Mouse (Mus musculus): Measurements from ENCODE around the gene Unc13d. TPM values are rescaled to one million over a fixed set of nuclear protein-coding genes. Genes with fewer than 3 reads are reported as not detected.
"Not testable (repeated sequence)": the region's sequence is repeated elsewhere in the genome, so short reads cannot be mapped to it uniquely, and the experiment has no call there.

Gene Unc13d
- polyA plus RNA-seq, 1 experiment, result 18.2 TPM

GRCm38 (mm10) chr11:116093771-116094565 is 16.2 kb upstream of the Unc13d start:
- no peak overlapping the region for H3K4me3 ChIP-seq (replicated peaks)
- no peaks in the 10 kb centered on the region for H3K27me3 ChIP-seq (ENCODE audit: control insufficient read depth)
- TF ChIP-seq GATA1 (IDR thresholded peaks at IDR 0.05; ENCODE audit: low read length) (no peak), TAL1 (IDR thresholded peaks at IDR 0.05; ENCODE audit: low read length) (no peak)
- no peaks in the 10 kb centered on the region for H3K36me3 ChIP-seq (ENCODE audit: control insufficient read depth)
- peaks cover 16% of the 10 kb centered on the region for H3K4me1 ChIP-seq (ENCODE audit: control insufficient read depth)
- H3K9me3 ChIP-seq (ENCODE audit: control insufficient read depth, low read length), result peaks cover 6% of the 10 kb centered on the region

- not testable (repeated sequence) for H3K27me3 ChIP-seq (ENCODE audit: control insufficient read depth); H3K36me3 ChIP-seq (ENCODE audit: control insufficient read depth); H3K4me3 ChIP-seq (replicated peaks); H3K9me3 ChIP-seq (ENCODE audit: control insufficient read depth, low read length)
- H3K4me1 ChIP-seq (ENCODE audit: control insufficient read depth), result peaks cover 24% of the 10 kb centered on the region
Measured at GRCm38 (mm10) chr11:116092959-116093358, 15.2 kb upstream of the Unc13d start.

GRCm38 (mm10) chr11:116091591-116091990 is 13.8 kb upstream of the Unc13d start:
- Histone ChIP-seq H3K4me3 (replicated peaks) (no peak overlapping the region), H3K4me1 (ENCODE audit: control insufficient read depth) (peaks cover 29% of the 10 kb centered on the region)
- TF ChIP-seq GATA1 (IDR thresholded peaks at IDR 0.05; ENCODE audit: low read length) (no peak), TAL1 (IDR thresholded peaks at IDR 0.05; ENCODE audit: low read length) (no peak)

GRCm38 (mm10) chr11:116089545-116089944 is 11.8 kb upstream of the Unc13d start:
- Histone ChIP-seq H3K36me3 (ENCODE audit: control insufficient read depth) (peaks cover 12% of the 10 kb centered on the region), H3K4me1 (ENCODE audit: control insufficient read depth) (peaks cover 48% of the 10 kb centered on the region), H3K27me3 (ENCODE audit: control insufficient read depth) (no peaks in the 10 kb centered on the region), H3K9me3 (ENCODE audit: control insufficient read depth, low read length) (no peaks in the 10 kb centered on the region), H3K4me3 (replicated peaks) (no peak overlapping the region)
- TF ChIP-seq GATA1 (IDR thresholded peaks at IDR 0.05; ENCODE audit: low read length), result no peak
- TF ChIP-seq TAL1 (IDR thresholded peaks at IDR 0.05; ENCODE audit: low read length), result no peak

More at GRCm38 (mm10) chr11:116091591-116091990, 13.8 kb upstream of the Unc13d start:
- H3K36me3 ChIP-seq (ENCODE audit: control insufficient read depth), result no peaks in the 10 kb centered on the region
- peaks cover 2% of the 10 kb centered on the region for H3K9me3 ChIP-seq (ENCODE audit: control insufficient read depth, low read length)
- H3K27me3 ChIP-seq (ENCODE audit: control insufficient read depth), result no peaks in the 10 kb centered on the region

GRCm38 (mm10) chr11:116088741-116089394 is 11.1 kb upstream of the Unc13d start:
- no peak for TF ChIP-seq TAL1 (IDR thresholded peaks at IDR 0.05; ENCODE audit: low read length)
- TF ChIP-seq GATA1 (IDR thresholded peaks at IDR 0.05; ENCODE audit: low read length), result no peak
- Histone ChIP-seq H3K27me3 (ENCODE audit: control insufficient read depth) (no peaks in the 10 kb centered on the region), H3K4me1 (ENCODE audit: control insufficient read depth) (peaks cover 52% of the 10 kb centered on the region), H3K9me3 (ENCODE audit: control insufficient read depth, low read length) (no peaks in the 10 kb centered on the region), H3K36me3 (ENCODE audit: control insufficient read depth) (peaks cover 19% of the 10 kb centered on the region), H3K4me3 (replicated peaks) (no peak overlapping the region)

GRCm38 (mm10) chr11:116088188-116088587 is 10.4 kb upstream of the Unc13d start:
- Histone ChIP-seq H3K4me1 (ENCODE audit: control insufficient read depth) (peaks cover 52% of the 10 kb centered on the region), H3K9me3 (ENCODE audit: control insufficient read depth, low read length) (no peaks in the 10 kb centered on the region), H3K4me3 (replicated peaks) (peak overlapping the region; percentile 84), H3K36me3 (ENCODE audit: control insufficient read depth) (peaks cover 26% of the 10 kb centered on the region), H3K27me3 (ENCODE audit: control insufficient read depth) (no peaks in the 10 kb centered on the region)
- no peak for TF ChIP-seq TAL1 (IDR thresholded peaks at IDR 0.05; ENCODE audit: low read length)
- TF ChIP-seq GATA1 (IDR thresholded peaks at IDR 0.05; ENCODE audit: low read length), result no peak

GRCm38 (mm10) chr11:116087194-116088130 is 9.7 kb upstream of the Unc13d start:
- peaks cover 33% of the 10 kb centered on the region for H3K36me3 ChIP-seq (ENCODE audit: control insufficient read depth)
- no peaks in the 10 kb centered on the region for H3K9me3 ChIP-seq (ENCODE audit: control insufficient read depth, low read length)
- TF ChIP-seq GATA1 (IDR thresholded peaks at IDR 0.05; ENCODE audit: low read length), result no peak
- TF ChIP-seq TAL1 (IDR thresholded peaks at IDR 0.05; ENCODE audit: low read length), result no peak
- no peaks in the 10 kb centered on the region for H3K27me3 ChIP-seq (ENCODE audit: control insufficient read depth)
- peaks cover 56% of the 10 kb centered on the region for H3K4me1 ChIP-seq (ENCODE audit: control insufficient read depth)
- peak overlapping the region; percentile 84 for H3K4me3 ChIP-seq (replicated peaks)

- H3K36me3 ChIP-seq (ENCODE audit: control insufficient read depth), result peaks cover 42% of the 10 kb centered on the region
- peaks cover 61% of the 10 kb centered on the region for H3K4me1 ChIP-seq (ENCODE audit: control insufficient read depth)
- H3K4me3 ChIP-seq (replicated peaks), result peak within 1 kb of the TSS; percentile 84
- no peaks in the 10 kb centered on the region for H3K27me3 ChIP-seq (ENCODE audit: control insufficient read depth)
- no peaks in the 10 kb centered on the region for H3K9me3 ChIP-seq (ENCODE audit: control insufficient read depth, low read length)
- TF ChIP-seq TAL1 (IDR thresholded peaks at IDR 0.05; ENCODE audit: low read length), result no peak
- no peak for TF ChIP-seq GATA1 (IDR thresholded peaks at IDR 0.05; ENCODE audit: low read length)
Measured at GRCm38 (mm10) chr11:116086258-116087193, 8.8 kb upstream of the Unc13d start, which contains the start of gene Wbp2. TSS of gene Wbp2 (minus strand) at chr11:116086995.

All from erythroblast, embryonic 14.5 days (primary cell).